Mouse (Mus musculus) ES-Bruce4 (cell line): ENCODE results near the gene S100a8.

Experiments used
- CTCF ChIP-seq: IDR thresholded peaks from one replicate; pipeline ENCODE4 v1.8.1; 2011; ENCODE audit warnings: low read depth, low read length
- EP300 ChIP-seq: IDR thresholded peaks from 2 replicates; pipeline ENCODE4 v1.6.1; 2011; ENCODE audit warnings: low read depth, low read length; ENCODE audit not compliant: insufficient read depth
- POLR2A ChIP-seq: IDR thresholded peaks from one replicate; pipeline ENCODE4 v1.8.1; 2011; ENCODE audit warnings: low read length; ENCODE audit not compliant: insufficient read depth

DNA sequence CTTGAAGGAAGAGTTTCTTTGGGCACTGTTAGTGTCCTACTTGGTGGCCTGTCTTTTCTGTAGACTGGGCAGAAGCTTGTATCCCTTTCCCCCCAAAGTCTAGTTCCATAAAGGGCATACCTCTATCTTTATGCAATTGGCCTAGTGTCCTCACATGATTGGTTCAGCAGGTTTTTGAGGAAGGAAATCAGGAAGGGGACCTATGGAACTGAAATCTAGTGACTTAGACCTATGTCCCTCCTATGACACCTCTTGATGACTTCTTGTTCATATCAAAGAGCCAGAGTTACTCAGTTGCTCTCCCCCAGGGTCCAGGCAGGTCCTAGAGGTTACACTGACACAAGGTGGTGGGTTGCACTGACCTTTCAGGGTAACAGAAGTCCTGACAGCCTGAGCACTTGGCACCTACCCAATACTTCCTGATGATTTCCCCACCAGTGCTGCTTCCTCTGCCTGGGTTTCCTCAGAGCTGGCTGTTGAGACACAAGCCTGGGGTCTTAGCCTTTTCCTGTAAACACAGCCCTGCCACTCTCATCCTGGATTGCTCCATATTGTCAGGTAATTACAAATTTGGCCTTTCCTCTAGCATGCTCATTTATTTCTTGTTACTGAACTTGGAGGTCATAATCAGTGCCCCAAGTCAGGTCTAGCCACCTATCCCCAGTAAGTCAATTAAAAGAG, 9.3 kb upstream of the S100a8 start:
- TF ChIP-seq POLR2A = no peak
- TF ChIP-seq CTCF = no peak
- TF ChIP-seq EP300 = no peak
